Mouse (Mus musculus) embryo, embryonic 9.5 days (tissue): ENCODE measurements around the gene Hapln2.

Experiments
- DNase-seq: peaks from one replicate; pipeline ENCODE4 v3.0.0-alpha.2; 2017; ENCODE audit errors: extremely low spot score

Hapln2 gene

GRCm38 (mm10) chr3:88005822-88006786 lies 21.3 kb downstream of the Hapln2 start:
- DNase-seq: no peak

GRCm38 (mm10) chr3:88002291-88002976 lies 24.9 kb downstream of the Hapln2 start:
- DNase-seq: no peak

DNA sequence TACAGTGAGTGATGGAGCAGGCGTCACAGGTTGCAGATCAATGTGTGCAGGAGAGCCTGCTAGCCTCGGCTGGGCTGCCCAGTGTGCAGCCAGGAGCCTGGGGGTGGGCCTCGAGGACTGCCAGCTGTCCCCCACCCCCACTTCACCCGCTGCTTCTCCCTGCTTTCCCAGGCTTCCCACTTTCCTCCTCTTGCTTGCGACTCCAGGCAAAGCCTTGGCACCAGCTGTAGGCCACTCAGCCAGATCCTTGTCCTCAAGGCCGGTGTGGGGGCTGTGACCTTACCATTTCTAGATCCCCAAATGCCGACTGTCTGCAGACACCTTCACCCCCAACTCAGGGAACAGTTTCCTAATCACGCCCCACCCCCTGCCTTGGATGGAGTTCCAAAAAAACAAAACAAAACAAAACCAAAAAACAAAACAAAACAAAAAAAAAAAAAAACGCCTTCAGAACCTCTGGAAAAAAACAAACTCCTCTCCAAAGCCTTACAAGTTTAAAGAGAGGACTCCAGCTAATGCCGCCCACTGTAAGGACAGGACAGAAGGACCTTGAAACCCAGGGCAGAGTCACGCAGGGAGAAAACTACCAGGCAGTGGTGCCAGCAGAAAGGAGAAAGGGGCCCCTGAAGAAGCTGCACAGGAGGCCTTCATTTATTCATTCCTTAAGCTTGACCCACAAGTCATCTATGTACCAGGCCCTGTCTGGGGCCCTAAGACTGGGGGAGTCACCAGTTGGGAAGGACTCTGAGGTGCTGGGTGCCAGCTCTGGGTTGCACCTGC lies 26.4 kb downstream of the Hapln2 start:
- no peak for DNase-seq

- peak; percentile 45 for DNase-seq
These were observed 27.2 kb downstream of the Hapln2 start, which contains the start of gene Bcan for GRCm38 (mm10) chr3:88000181-88000580. Gene Bcan (minus strand): TSS chr3:88000230.

DNA sequence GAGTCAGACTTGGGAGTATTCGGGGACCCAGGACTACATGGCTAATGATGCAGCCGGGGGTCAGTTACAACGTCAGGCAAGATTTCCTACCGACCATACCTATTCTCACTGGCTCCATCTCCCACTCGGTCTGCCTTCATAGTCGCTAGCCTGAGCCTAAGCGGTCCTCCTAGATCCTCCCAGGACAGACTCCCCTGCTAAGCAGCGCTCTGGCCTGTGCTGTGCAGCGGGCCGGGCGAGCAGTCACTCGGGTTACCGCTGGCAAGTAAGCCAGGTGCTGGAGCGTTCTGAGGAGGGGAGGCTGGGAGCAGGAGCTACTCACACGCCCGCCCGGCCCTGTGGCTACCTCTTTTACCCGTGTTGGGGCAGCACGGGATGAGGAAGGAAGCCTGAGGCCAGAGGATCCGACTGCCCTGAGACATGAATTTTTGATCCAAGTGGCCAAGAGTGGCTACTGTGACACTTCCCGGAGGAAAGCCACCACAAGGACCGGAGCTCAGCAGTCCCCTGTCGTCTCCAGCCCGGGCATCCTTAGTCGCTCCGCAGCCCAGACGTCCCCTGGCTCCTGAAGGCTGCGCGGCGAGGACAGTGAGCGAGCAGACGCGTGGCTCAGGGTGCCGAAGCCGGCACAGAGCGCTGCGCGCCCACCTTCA lies 28.0 kb downstream of the Hapln2 start:
- DNase-seq: peak; percentile 31

- no peak for DNase-seq
These were observed 28.6 kb downstream of the Hapln2 start for GRCm38 (mm10) chr3:87998747-87999146.

DNA sequence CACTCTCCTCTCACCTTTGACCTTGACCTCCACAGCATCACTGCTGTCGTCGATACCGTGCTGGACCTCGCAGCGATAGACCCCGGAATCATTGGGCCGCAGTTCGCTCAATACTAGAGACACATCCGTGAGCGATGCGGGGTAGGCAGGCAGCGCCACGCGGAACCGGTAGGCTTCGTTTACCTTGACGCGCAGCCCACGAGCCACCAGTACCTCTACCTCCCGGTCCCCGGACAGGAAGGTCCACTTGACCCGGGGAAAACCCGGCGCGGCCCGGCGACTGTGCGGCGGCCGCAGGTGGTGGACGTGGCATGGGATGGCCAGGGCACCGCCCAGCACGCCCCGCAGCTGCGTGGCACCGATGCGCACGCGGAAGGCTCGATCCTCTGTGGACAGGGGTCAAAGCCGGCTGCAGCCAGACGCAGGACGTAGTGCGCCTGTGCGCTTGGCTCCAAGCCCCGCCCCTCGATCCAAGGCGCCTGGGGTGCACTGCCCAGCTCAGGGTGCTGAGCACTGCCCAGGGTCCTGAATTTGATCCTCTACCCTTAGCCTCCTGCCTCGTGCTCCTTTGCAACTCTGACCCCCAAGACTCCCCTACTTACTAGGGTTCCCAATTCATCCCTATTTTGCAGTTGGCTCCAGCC lies 30.3 kb downstream of the Hapln2 start:
- DNase-seq: no peak

DNA sequence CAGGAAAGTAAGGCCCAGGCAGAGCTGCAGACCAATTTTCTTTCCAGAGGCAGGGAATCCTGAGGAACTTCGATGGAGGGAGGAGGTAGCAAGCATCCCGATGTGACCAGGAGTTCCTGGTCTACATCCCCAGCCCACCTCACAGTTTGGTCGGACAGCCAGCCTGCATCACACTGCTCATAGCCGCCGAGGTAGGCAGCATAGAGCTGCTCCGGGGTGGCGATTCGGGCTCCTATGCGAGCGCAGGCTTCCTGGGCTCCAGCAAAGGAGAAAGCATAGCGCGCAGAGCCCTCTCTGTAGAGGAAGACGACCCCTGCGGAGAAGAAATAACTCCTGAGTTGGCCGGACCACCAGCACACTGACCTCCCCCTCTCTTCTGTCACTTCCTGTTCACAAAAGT lies 31.0 kb downstream of the Hapln2 start:
- no peak for DNase-seq

DNA sequence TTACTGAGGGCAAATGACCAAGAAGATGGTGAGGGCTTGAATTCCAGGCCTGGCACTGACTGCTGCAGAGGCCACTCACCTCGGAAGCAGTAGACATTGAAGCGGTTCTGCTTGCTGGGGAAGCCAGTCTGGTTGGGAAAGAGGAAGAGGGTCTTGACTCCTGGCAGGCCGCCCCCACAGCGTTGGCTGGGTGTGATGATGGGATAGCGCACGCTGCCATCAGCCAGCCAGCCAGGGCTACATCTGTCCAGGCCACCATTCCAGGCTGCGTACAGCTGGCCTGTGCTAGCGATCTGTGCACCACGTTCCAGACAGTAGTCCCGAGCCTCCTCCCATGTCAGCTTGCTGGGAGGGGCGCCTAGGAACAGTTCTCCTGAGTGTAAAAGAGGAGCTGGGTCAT lies 32.1 kb downstream of the Hapln2 start:
- no peak for DNase-seq

GRCm38 (mm10) chr3:87993436-87993835 lies 33.9 kb downstream of the Hapln2 start:
- DNase-seq: peak; percentile 64

DNA sequence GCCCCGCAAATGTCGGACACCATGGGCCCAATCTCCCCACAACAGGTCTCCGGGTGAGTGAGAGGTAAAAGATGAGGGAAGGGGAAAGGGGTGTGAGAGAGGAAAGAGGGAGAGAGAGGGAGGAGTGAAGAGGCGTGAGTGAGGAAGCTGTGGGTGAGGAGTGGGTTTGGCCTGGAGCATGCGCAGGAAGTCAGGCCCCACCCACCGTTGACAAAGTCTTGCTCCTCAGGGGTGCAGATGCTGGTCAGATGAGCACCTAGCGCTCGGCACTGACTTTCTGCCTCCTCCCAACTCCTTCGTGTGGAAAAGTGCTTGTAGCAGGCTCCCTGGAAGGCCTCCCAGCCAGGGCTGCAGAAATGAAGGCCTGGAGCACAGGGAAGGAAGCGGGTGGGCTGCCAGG lies 37.4 kb downstream of the Hapln2 start:
- no peak for DNase-seq

GRCm38 (mm10) chr3:87988068-87988467 lies 39.3 kb downstream of the Hapln2 start:
- no peak for DNase-seq

- peak; percentile 83 for DNase-seq
These were observed 39.8 kb downstream of the Hapln2 start for GRCm38 (mm10) chr3:87987633-87988032.

DNA sequence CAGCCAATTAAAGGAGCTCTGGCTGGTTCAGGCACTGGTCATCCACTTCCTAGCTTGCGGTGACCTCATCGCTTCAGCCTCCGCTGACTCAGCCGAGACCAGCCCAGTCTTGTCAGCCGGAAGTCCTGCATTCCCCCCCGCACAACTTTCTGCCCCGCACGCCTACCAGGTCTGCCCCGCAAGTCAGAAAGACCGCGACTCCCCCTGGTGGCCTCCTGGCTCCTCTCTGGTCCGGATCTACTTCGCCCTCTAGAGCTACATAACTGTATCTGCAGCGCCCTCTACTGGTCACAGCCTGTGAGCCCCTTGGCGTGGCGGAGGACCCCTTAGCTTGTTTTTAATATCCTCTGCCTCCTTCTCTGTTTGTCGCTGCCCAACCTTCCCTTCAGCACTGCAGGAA lies 40.5 kb downstream of the Hapln2 start:
- DNase-seq: peak; percentile 98

GRCm38 (mm10) chr3:87985505-87986320 lies 41.7 kb downstream of the Hapln2 start:
- DNase-seq: no peak

- no peak for DNase-seq
These were observed 43.3 kb downstream of the Hapln2 start for GRCm38 (mm10) chr3:87984094-87984493.

DNA sequence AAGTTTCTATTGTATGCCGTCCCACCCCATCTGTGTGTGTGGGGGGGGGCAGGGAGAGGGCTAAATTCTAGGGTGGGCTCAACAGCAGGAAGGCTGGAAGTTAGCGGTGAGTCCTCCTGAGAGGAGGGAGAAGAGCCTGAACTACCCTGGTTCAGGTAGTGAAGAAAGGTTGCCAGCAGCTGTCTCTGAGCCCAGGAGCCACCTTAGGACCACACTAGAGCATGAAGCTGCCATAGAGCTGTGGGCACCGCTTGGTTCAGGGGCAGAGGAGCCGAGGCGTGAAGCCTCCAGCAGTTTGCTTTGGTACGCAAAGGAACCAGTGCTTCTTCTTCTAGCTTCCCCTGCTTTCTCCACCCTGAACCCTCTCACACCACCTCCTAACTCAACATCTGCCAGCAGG lies 43.8 kb downstream of the Hapln2 start:
- no peak for DNase-seq

DNA sequence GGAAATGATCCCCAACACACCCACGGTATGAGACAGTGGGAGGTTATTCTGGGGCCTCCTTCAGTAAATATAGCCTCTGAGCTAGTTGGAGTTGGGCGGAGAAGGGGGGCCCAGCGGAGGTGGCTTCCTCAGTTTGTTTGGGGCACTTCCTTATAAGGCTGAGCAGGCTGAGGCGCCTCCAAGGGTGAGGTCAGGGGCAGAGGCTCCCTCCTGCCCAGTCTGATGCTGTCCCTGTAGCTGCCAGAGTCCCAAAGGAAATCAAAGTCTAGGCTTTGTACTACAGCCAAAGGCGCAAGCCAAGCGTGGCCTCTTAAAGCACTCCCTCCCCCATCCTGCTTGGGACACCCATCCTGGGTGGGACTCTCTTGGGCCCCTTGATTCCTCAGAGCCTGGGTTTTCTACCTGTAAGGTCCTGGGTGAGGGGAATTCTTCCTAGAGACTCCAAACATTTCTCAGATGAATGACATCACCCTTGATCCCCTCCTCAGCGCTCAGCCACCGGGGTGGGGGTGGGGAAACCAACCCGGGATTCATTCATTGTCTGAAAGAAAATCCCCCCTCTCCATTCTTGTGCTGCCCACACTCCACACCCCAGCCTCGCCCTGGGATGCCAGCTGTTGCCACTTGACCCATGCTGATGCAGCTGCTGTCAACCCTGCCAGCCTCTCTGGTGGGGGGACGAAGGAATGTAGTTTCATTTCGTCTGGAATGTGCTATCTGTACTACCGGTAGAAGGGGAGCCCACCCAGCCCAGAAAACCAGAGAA lies 44.4 kb downstream of the Hapln2 start:
- peak; percentile 69 for DNase-seq
